Mouse (Mus musculus) hindbrain, postnatal 0 days (tissue): ENCODE measurements around the gene Nos1ap. TPM values are rescaled to one million over a fixed set of nuclear protein-coding genes. Genes with fewer than 3 reads are reported as not detected.

Experiments
- ATAC-seq: fragments of 200-750 bp; cut with Nextera tagmentation; 2 replicates; pipeline ENCODE4 v1.8.0; 2017; ENCODE audit warnings: mild to moderate bottlenecking, moderate TSS enrichment, moderate library complexity
- DNase-seq: peaks from one replicate; pipeline ENCODE4 v3.0.0-alpha.2; 2015; ENCODE audit warnings: low spot score
- H3K27ac ChIP-seq: fragments of 300-500 bp; sonication (generic); 2 replicates; pipeline ENCODE4 v1.5.1; 2014; ENCODE audit warnings: mild to moderate bottlenecking
- H3K27me3 ChIP-seq: fragments of 300-500 bp; sonication (generic); 2 replicates; pipeline ENCODE4 v1.6.1; 2014; ENCODE audit warnings: low read length, mixed read lengths; ENCODE audit not compliant: insufficient read depth
- H3K36me3 ChIP-seq: fragments of 300-500 bp; sonication (generic); 2 replicates; pipeline ENCODE4 v1.6.1; 2014; ENCODE audit warnings: low read length, mixed read lengths; ENCODE audit not compliant: insufficient read depth
- H3K4me1 ChIP-seq: fragments of 300-500 bp; sonication (generic); 2 replicates; pipeline ENCODE4 v1.6.1; 2014; ENCODE audit warnings: antibody characterized with exemption, low read length, mixed read lengths; ENCODE audit not compliant: insufficient read depth
- H3K4me2 ChIP-seq: fragments of 300-500 bp; sonication (generic); 2 replicates; pipeline ENCODE4 v1.6.1; 2014; ENCODE audit warnings: low read depth, mild to moderate bottlenecking, low read length, moderate library complexity, mixed read lengths
- H3K4me3 ChIP-seq: fragments of 300-500 bp; sonication (generic); 2 replicates; pipeline ENCODE4 v1.5.1; 2014; ENCODE audit warnings: low read length
- H3K9ac ChIP-seq: fragments of 300-500 bp; sonication (generic); replicated peaks from 2 replicates; pipeline ENCODE4 v1.6.1; 2014; ENCODE audit warnings: mild to moderate bottlenecking, low read length, moderate library complexity, mixed read lengths
- H3K9me3 ChIP-seq: fragments of 300-500 bp; sonication (generic); 2 replicates; pipeline ENCODE4 v1.6.1; 2016; ENCODE audit warnings: low read length, mixed read lengths
- CTCF ChIP-seq: IDR thresholded peaks from 2 replicates; pipeline ENCODE4 v1.5.1; 2016; ENCODE audit warnings: antibody characterized with exemption, control low read depth, low read depth
- WGBS: fragments of 180-500 bp; shearing (Covaris S2); extraction: QIAGEN DNeasy Blood & Tissue Kit; methylation state at CpG from one replicate; pipeline ENCODE4 v1.1.7; 2014; 5-methylcytosine and 5-hydroxymethylcytosine counted together
- polyA plus RNA-seq: library from polyadenylated mRNA; unstranded; fragments of >200 nt; fragmentation: Nextera tagmentation; extraction: Ambion mirVana; gene quantifications from 2 replicates; pipeline ENCODE4 v1.2.1, GENCODE M21; 2015
- total RNA-seq: library from RNA; depleted of rRNA; stranded (reverse); fragments of >200 nt; gene quantifications from 2 replicates; pipeline ENCODE4 v1.2.3, GENCODE M21; 2014

Gene Nos1ap
- total and polyA plus RNA-seq, 2 experiments from 2014 or later: 10.1 to 12.4 TPM

GRCm38 (mm10) chr1:170505107-170505506, 84.6 kb downstream of the Nos1ap start:
- 79% methylated on average over 3 of the region's 3 CpGs for WGBS
- H3K4me1 ChIP-seq: peaks cover 4% of the 10 kb centered on the region; the same call in 1 of the 2 replicates
- H3K27me3 ChIP-seq: no peaks in the 10 kb centered on the region
- no peak overlapping the region for H3K9ac ChIP-seq
- H3K27ac ChIP-seq: no peak overlapping the region
- no peak for DNase-seq
- no peak for ATAC-seq
- no peak overlapping the region for H3K4me2 ChIP-seq
- no peaks in the 10 kb centered on the region for H3K36me3 ChIP-seq
- no peak for TF ChIP-seq CTCF
- H3K4me3 ChIP-seq: no peak overlapping the region
- no peaks in the 10 kb centered on the region for H3K9me3 ChIP-seq

DNA sequence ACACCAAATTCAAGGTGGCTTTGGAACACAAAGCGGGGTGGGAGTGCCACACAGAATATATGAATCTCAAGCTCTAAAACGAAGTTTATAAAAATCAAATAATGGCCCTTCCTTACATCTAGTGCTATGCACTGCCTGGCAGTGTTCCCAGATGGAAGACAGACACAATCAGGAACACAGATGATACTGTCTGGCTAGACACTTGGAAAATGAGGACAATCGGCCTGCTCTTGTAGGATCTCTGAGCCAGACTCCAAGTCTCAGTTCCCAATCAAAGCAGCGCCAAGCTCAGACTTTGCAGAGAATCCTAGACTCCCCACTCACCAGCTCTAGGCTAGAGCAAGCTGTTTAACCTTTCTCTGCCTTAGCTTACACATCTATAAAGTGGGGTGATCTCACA, 85.3 kb downstream of the Nos1ap start:
- WGBS: 68% methylated on average over 4 of the region's 4 CpGs
- no peak overlapping the region for H3K27ac ChIP-seq
- no peaks in the 10 kb centered on the region for H3K36me3 ChIP-seq
- H3K9me3 ChIP-seq: no peaks in the 10 kb centered on the region
- H3K4me3 ChIP-seq: no peak overlapping the region
- H3K27me3 ChIP-seq: no peaks in the 10 kb centered on the region
- no peak overlapping the region for H3K4me2 ChIP-seq
- no peak overlapping the region for H3K9ac ChIP-seq
- peaks cover 4% of the 10 kb centered on the region; the same call in 1 of the 2 replicates for H3K4me1 ChIP-seq
- DNase-seq (no peak), ATAC-seq (no peak)
- no peak for TF ChIP-seq CTCF

- WGBS: 31% methylated on average over 4 of the region's 4 CpGs
- no peaks in the 10 kb centered on the region for H3K36me3 ChIP-seq
- no peaks in the 10 kb centered on the region for H3K27me3 ChIP-seq
- no peak overlapping the region for H3K4me2 ChIP-seq
- no peak for TF ChIP-seq CTCF
- no peaks in the 10 kb centered on the region for H3K9me3 ChIP-seq
- H3K9ac ChIP-seq: no peak overlapping the region
- peaks cover 4% of the 10 kb centered on the region; the same call in 1 of the 2 replicates for H3K4me1 ChIP-seq
- peak; percentile 27; the same call in 1 of the 2 replicates for ATAC-seq
- H3K27ac ChIP-seq: no peak overlapping the region
- no peak overlapping the region for H3K4me3 ChIP-seq
- DNase-seq: no peak
Measured at GRCm38 (mm10) chr1:170503277-170503739, 86.4 kb downstream of the Nos1ap start.

DNA sequence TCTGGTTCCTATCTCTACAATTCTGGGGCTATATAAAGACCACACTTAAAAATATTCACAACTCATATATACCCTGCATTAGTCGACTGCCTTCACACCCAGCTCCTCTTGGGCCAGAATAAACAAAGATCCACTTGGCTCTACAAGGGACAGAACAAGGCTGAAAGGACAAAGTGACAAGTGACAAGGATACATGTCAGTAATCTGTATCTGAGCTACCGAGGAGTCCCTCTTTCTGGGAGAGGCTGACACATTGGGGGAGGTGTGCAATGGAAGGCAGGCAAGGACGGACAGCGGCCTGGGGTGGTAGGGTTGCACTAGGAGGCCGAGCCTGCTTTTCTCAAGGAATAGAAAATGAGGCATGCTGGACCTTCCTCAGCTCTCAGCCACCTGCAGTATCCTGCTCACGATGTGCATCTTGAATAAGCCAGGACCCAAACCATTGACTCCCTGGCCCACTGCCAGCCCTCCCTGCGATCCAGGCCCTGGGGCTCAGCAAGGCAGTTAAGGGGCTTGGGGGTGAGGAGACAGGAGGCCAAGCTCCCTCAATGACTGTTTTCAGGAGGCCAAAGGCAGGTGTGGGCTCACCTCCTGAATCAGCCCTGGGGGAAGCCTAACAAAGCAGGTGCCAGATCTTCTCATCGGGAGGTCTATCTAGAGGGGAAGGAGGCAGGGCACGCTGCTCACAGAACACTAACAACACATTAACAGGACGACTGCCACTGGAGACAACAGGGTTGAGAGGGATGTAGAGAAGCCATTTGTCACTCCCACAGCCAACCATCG, 87.0 kb downstream of the Nos1ap start:
- DNase-seq (no peak), ATAC-seq (peak; percentile 16; the same call in 1 of the 2 replicates)
- no peak for TF ChIP-seq CTCF
- Histone ChIP-seq H3K27ac (no peak overlapping the region), H3K36me3 (no peaks in the 10 kb centered on the region), H3K27me3 (no peaks in the 10 kb centered on the region), H3K4me2 (no peak overlapping the region), H3K4me1 (peaks cover 4% of the 10 kb centered on the region; the same call in 1 of the 2 replicates), H3K9ac (no peak overlapping the region), H3K9me3 (no peaks in the 10 kb centered on the region), H3K4me3 (no peak overlapping the region)
- WGBS: 28% methylated on average over 11 of the region's 11 CpGs

DNA sequence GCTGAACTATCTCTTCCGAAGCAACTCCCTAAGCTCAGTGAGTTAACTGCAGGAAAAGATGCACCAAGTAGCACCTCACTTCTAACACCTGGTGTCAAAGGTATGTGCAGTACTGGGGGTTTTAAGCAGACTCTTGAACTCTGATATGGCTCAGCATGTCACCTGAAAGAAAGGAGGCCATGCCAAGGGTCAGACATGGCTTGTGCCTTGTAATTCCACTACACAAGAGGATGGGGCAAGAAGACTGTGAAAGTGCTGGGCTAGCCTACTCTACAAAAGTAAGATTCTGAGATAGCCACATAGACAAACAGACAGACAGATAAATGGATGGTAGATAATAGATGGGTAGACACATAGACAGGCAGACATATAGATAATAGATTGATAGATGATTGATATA, 87.7 kb downstream of the Nos1ap start:
- Histone ChIP-seq H3K27ac (no peak overlapping the region), H3K4me1 (peaks cover 4% of the 10 kb centered on the region; the same call in 1 of the 2 replicates), H3K4me2 (no peak overlapping the region), H3K4me3 (no peak overlapping the region), H3K9me3 (no peaks in the 10 kb centered on the region), H3K36me3 (no peaks in the 10 kb centered on the region), H3K9ac (no peak overlapping the region), H3K27me3 (no peaks in the 10 kb centered on the region)
- DNase-seq: no peak
- no peak for TF ChIP-seq CTCF
- ATAC-seq: no peak
- WGBS: 94% methylated on average over 1 of the region's 1 CpGs

GRCm38 (mm10) chr1:170501556-170501955, 88.1 kb downstream of the Nos1ap start:
- no peak for TF ChIP-seq CTCF
- Histone ChIP-seq H3K4me3 (no peak overlapping the region), H3K9ac (no peak overlapping the region), H3K36me3 (no peaks in the 10 kb centered on the region), H3K27me3 (no peaks in the 10 kb centered on the region), H3K4me2 (no peak overlapping the region), H3K9me3 (no peaks in the 10 kb centered on the region), H3K27ac (no peak overlapping the region), H3K4me1 (peaks cover 4% of the 10 kb centered on the region; the same call in 1 of the 2 replicates)
- 86% methylated on average over 7 of the region's 7 CpGs for WGBS
- DNase-seq (no peak), ATAC-seq (no peak)

GRCm38 (mm10) chr1:170499891-170500290, 89.8 kb downstream of the Nos1ap start:
- no peak for TF ChIP-seq CTCF
- H3K9me3 ChIP-seq: no peaks in the 10 kb centered on the region
- H3K27ac ChIP-seq: no peak overlapping the region
- H3K4me2 ChIP-seq: no peak overlapping the region
- no peak for DNase-seq
- H3K9ac ChIP-seq: no peak overlapping the region
- no peak overlapping the region for H3K4me3 ChIP-seq
- WGBS: 57% methylated on average over 6 of the region's 6 CpGs
- peaks cover 4% of the 10 kb centered on the region; the same call in 1 of the 2 replicates for H3K4me1 ChIP-seq
- H3K36me3 ChIP-seq: no peaks in the 10 kb centered on the region
- no peaks in the 10 kb centered on the region for H3K27me3 ChIP-seq
- no peak for ATAC-seq
